Mouse (Mus musculus) testis, adult 2 months (tissue): ENCODE results near the gene Phka2.

Source experiments
- CTCF ChIP-seq: fragments of 200-500 bp; IDR thresholded peaks from 2 replicates; pipeline ENCODE4 v1.5.1; 2012; ENCODE audit warnings: low read depth, mild to moderate bottlenecking, inconsistent platforms, low read length, moderate library complexity; ENCODE audit not compliant: control insufficient read depth, insufficient read depth, insufficient replicate concordance
- POLR2A ChIP-seq: fragments of 200-500 bp; IDR thresholded peaks from 2 replicates; pipeline ENCODE4 v1.6.1; 2012; ENCODE audit warnings: low read depth, mild to moderate bottlenecking, inconsistent platforms, low read length, moderate library complexity; ENCODE audit not compliant: control insufficient read depth

GRCm38 (mm10) chrX:160584148-160584838 lies 82.3 kb downstream of the Phka2 start:
- TF ChIP-seq POLR2A = no peak
- TF ChIP-seq CTCF = no peak
